Mouse (Mus musculus) thymus, adult 2 months (tissue): ENCODE data around the gene Agbl4.

Experiments
- CTCF ChIP-seq: fragments of 200-500 bp; IDR thresholded peaks from 2 replicates; pipeline ENCODE4 v1.5.1; 2012; ENCODE audit warnings: mild to moderate bottlenecking, control low read depth, low read length, moderate library complexity, borderline replicate concordance; ENCODE audit not compliant: control insufficient read depth, poor library complexity, insufficient read depth; ENCODE audit errors: extremely low read depth
- POLR2A ChIP-seq: fragments of 200-500 bp; IDR thresholded peaks from 2 replicates; pipeline ENCODE4 v1.6.1; 2012; ENCODE audit warnings: mild to moderate bottlenecking, low read length, control low read depth, moderate library complexity; ENCODE audit not compliant: control insufficient read depth, poor library complexity, insufficient read depth; ENCODE audit errors: extremely low read depth

- no peak for TF ChIP-seq CTCF
- no peak for TF ChIP-seq POLR2A
These were observed 1131.5 kb downstream of the Agbl4 start for GRCm38 (mm10) chr4:111528961-111529360.
